Mouse (Mus musculus) cortical plate, adult 2 months (tissue): Measurements from ENCODE around the gene Abca5. TPM values are rescaled to one million over a fixed set of nuclear protein-coding genes. Genes with fewer than 3 reads are reported as not detected.
"Not testable (repeated sequence)": the region's sequence is repeated elsewhere in the genome, so short reads cannot be mapped to it uniquely, and the experiment has no call there.

ENCODE experiments used
- H3K27ac ChIP-seq: fragments of 200-500 bp; 2 replicates; pipeline ENCODE4 v1.5.1; 2012; ENCODE audit warnings: low read length, control low read depth, inconsistent platforms; ENCODE audit not compliant: insufficient read depth
- H3K4me1 ChIP-seq: fragments of 200-500 bp; 2 replicates; pipeline ENCODE4 v1.6.1; 2011; ENCODE audit warnings: low read length; ENCODE audit not compliant: control insufficient read depth, insufficient read depth
- H3K4me3 ChIP-seq: fragments of 200-500 bp; 2 replicates; pipeline ENCODE4 v1.5.1; 2011; ENCODE audit warnings: mild to moderate bottlenecking, low read length, control low read depth; ENCODE audit not compliant: insufficient read depth
- CTCF ChIP-seq: fragments of 200-500 bp; IDR thresholded peaks from 2 replicates; pipeline ENCODE4 v1.5.1; 2011; ENCODE audit warnings: mild to moderate bottlenecking, control low read depth, low read length; ENCODE audit not compliant: insufficient read depth; ENCODE audit errors: extremely low read depth
- POLR2A ChIP-seq: fragments of 200-500 bp; IDR thresholded peaks from 2 replicates; pipeline ENCODE4 v1.6.1; 2011; ENCODE audit warnings: mild to moderate bottlenecking, low read length, control low read depth; ENCODE audit not compliant: insufficient read depth; ENCODE audit errors: extremely low read depth
- polyA plus RNA-seq: library from polyadenylated mRNA; depleted of rRNA; stranded (reverse); fragments of >200 nt; gene quantifications from 2 replicates; pipeline ENCODE4 v1.2.3, GENCODE M21; 2012

Gene Abca5
- polyA plus RNA-seq, 1 experiment, result 12.7 TPM

- H3K27ac ChIP-seq, result no peak overlapping the region
- H3K4me1 ChIP-seq, result no peaks in the 10 kb centered on the region
- H3K4me3 ChIP-seq, result no peak overlapping the region
- no peak for TF ChIP-seq POLR2A
- no peak for TF ChIP-seq CTCF
Measured at GRCm38 (mm10) chr11:110366902-110367301, 29.4 kb upstream of the Abca5 start.

- Histone ChIP-seq H3K4me3 (no peak overlapping the region), H3K27ac (no peak overlapping the region), H3K4me1 (no peaks in the 10 kb centered on the region)
- peak; percentile 56 for TF ChIP-seq CTCF
- no peak for TF ChIP-seq POLR2A
Measured at GRCm38 (mm10) chr11:110365016-110365415, 27.5 kb upstream of the Abca5 start.

- H3K4me3 ChIP-seq, result no peak overlapping the region
- no peaks in the 10 kb centered on the region for H3K4me1 ChIP-seq
- no peak overlapping the region for H3K27ac ChIP-seq
- TF ChIP-seq POLR2A (no peak), CTCF (peak; percentile 71)
Measured at GRCm38 (mm10) chr11:110357756-110358551, 20.4 kb upstream of the Abca5 start.

GRCm38 (mm10) chr11:110355131-110355530 lies 17.6 kb upstream of the Abca5 start:
- H3K4me3 ChIP-seq, H3K27ac ChIP-seq, H3K4me1 ChIP-seq: not testable (repeated sequence)

GRCm38 (mm10) chr11:110354261-110354660 lies 16.7 kb upstream of the Abca5 start:
- H3K4me1 ChIP-seq, result no peaks in the 10 kb centered on the region
- TF ChIP-seq POLR2A (no peak), CTCF (no peak)
- H3K4me3 ChIP-seq, result no peak overlapping the region
- no peak overlapping the region for H3K27ac ChIP-seq

DNA sequence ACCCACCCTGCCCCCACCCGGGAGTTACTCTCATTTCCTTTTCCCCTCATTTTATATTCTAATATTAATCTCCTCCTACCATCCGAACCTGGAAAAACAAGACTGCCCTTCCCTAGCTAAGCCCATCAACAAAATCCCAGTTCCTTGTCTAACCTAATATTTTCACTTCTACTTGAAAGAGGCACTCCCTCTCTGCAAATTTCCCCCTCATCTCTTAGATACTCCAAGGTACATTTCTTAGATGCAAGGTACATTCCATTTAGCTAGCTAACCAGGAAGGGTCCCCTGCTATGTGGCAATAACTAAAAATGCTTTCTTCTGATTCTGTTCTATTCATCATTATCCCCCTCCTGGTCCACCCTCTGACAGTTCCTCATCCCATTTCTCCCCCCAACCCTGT lies 10.7 kb upstream of the Abca5 start:
- Histone ChIP-seq H3K4me1 (no peaks in the 10 kb centered on the region), H3K4me3 (no peak overlapping the region), H3K27ac (no peak overlapping the region)
- TF ChIP-seq CTCF, result no peak
- no peak for TF ChIP-seq POLR2A

GRCm38 (mm10) chr11:110347768-110348167 lies 10.3 kb upstream of the Abca5 start:
- no peaks in the 10 kb centered on the region for H3K4me1 ChIP-seq
- TF ChIP-seq CTCF (no peak), POLR2A (no peak)
- H3K4me3 ChIP-seq, result no peak overlapping the region
- H3K27ac ChIP-seq, result no peak overlapping the region

DNA sequence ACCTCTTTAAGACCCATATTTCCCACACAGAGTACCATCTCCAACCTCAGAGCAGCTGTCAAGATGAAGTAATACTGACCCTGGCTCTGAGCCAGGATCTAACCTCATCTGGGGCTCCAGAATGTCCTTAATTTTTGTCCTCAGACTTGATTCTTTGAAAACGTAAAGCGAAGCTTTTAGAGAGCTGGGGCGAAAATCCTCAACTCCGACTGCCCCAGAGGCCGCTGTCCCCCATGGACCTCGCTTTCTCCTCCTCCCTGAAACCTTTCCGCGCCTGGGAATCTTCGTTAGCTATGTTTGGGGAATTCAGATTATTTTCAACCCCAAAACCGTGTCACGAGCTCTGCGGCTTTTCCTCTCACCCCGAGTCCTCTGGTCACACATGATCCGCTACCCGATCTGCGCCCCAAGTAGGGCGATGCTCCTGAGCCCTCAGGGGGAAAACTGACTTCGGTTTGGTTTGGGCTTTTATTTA lies 665 bp downstream of the Abca5 start:
- Histone ChIP-seq H3K27ac (0 out of 2 replicates have a peak overlapping the region, but pooled peaks have one; percentile 62), H3K4me1 (0 out of 2 replicates have a peak, but pooled peaks cover 1% of the 10 kb centered on the region), H3K4me3 (peak overlapping the region; percentile 61)
- TF ChIP-seq POLR2A (no peak), CTCF (no peak)

- Histone ChIP-seq H3K27ac (no peak overlapping the region), H3K4me3 (no peak overlapping the region), H3K4me1 (peaks cover 7% of the 10 kb centered on the region; the same call in 1 of the 2 replicates)
- TF ChIP-seq POLR2A (no peak), CTCF (no peak)
Measured at GRCm38 (mm10) chr11:110330093-110330492, 7.4 kb downstream of the Abca5 start.

GRCm38 (mm10) chr11:110322266-110322665 lies 15.2 kb downstream of the Abca5 start:
- H3K4me3 ChIP-seq, result no peak overlapping the region
- TF ChIP-seq CTCF (no peak), POLR2A (no peak)
- no peak overlapping the region for H3K27ac ChIP-seq
- no peaks in the 10 kb centered on the region; the same call in 1 of the 2 replicates for H3K4me1 ChIP-seq
